Mouse (Mus musculus) liver, embryonic 13.5 days (tissue): ENCODE data around the gene Lrriq1. TPM values are rescaled to one million over a fixed set of nuclear protein-coding genes. Genes with fewer than 3 reads are reported as not detected.

Experiments used
- ATAC-seq: fragments of 200-750 bp; cut with Nextera tagmentation; 2 replicates; pipeline ENCODE4 v1.8.0; 2017; ENCODE audit warnings: low read depth, mild to moderate bottlenecking, moderate number of reproducible peaks, moderate library complexity
- DNase-seq: peaks from one replicate; pipeline ENCODE4 v3.0.0; 2022
- H3K27ac ChIP-seq: fragments of 300-500 bp; sonication (generic); 2 replicates; pipeline ENCODE4 v1.5.1; 2015; ENCODE audit warnings: moderate library complexity, mild to moderate bottlenecking, inconsistent platforms
- H3K27me3 ChIP-seq: fragments of 300-500 bp; sonication (generic); 2 replicates; pipeline ENCODE4 v1.6.1; 2015; ENCODE audit warnings: mild to moderate bottlenecking, inconsistent platforms
- H3K36me3 ChIP-seq: fragments of 300-500 bp; sonication (generic); 2 replicates; pipeline ENCODE4 v1.6.1; 2015; ENCODE audit warnings: mild to moderate bottlenecking, inconsistent platforms
- H3K4me1 ChIP-seq: fragments of 300-500 bp; sonication (generic); replicated peaks from 2 replicates; pipeline ENCODE4 v1.6.1; 2015; ENCODE audit warnings: inconsistent platforms
- H3K4me2 ChIP-seq: fragments of 300-500 bp; sonication (generic); 2 replicates; pipeline ENCODE4 v1.6.1; 2015; ENCODE audit warnings: inconsistent platforms, mild to moderate bottlenecking, moderate library complexity
- H3K4me3 ChIP-seq: fragments of 300-500 bp; sonication (generic); replicated peaks from 2 replicates; pipeline ENCODE4 v1.5.1; 2015; ENCODE audit warnings: mild to moderate bottlenecking, inconsistent platforms
- H3K9ac ChIP-seq: fragments of 300-500 bp; sonication (generic); 2 replicates; pipeline ENCODE4 v1.6.1; 2015; ENCODE audit warnings: mild to moderate bottlenecking, inconsistent platforms
- H3K9me3 ChIP-seq: fragments of 300-500 bp; sonication (generic); replicated peaks from 2 replicates; pipeline ENCODE4 v1.6.1; 2016; ENCODE audit warnings: inconsistent platforms
- whole genome bisulfite sequencing: fragments of 180-500 bp; shearing (Covaris S2); methylation state at CpG from one replicate; pipeline ENCODE4 v1.1.7; 2015; ENCODE audit not compliant: insufficient replicate concordance; 5-methylcytosine and 5-hydroxymethylcytosine counted together
- polyA plus RNA-seq: library from polyadenylated mRNA; unstranded; fragments of >200 nt; fragmentation: Nextera tagmentation; extraction: Ambion mirVana; gene quantifications from 2 replicates; pipeline ENCODE4 v1.2.1, GENCODE M21; 2015

Gene Lrriq1
- polyA plus RNA-seq, 1 experiment from 2014 or later, result not detected

DNA sequence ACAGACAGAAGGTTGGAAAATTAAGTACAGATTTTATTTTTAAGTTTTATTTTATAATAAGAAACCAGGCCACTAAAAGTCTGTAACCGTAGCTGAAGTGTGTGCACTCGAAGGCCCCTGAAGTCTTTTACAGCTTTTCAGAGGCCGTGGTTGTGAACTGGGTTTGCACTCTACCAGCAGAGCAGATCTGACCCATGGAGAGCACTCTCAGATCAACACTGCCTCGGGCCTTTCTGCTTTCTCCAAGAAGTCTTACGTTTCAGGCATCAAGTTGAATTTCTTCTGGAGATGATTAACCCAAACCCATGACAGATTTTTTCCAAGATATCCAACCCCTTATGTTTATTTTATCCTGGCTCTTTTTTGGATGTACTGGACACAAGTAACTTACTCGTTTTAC, 121.5 kb downstream of the Lrriq1 start:
- no peak overlapping the region for H3K9ac ChIP-seq
- H3K36me3 ChIP-seq, result no peaks in the 10 kb centered on the region
- no peaks in the 10 kb centered on the region for H3K9me3 ChIP-seq
- ATAC-seq (no peak), DNase-seq (no peak)
- WGBS, result 63% methylated on average over 6 of the region's 6 CpGs
- no peak overlapping the region for H3K27ac ChIP-seq
- H3K27me3 ChIP-seq, result no peaks in the 10 kb centered on the region
- H3K4me1 ChIP-seq, result no peaks in the 10 kb centered on the region
- H3K4me3 ChIP-seq, result no peak overlapping the region
- H3K4me2 ChIP-seq, result no peak overlapping the region

DNA sequence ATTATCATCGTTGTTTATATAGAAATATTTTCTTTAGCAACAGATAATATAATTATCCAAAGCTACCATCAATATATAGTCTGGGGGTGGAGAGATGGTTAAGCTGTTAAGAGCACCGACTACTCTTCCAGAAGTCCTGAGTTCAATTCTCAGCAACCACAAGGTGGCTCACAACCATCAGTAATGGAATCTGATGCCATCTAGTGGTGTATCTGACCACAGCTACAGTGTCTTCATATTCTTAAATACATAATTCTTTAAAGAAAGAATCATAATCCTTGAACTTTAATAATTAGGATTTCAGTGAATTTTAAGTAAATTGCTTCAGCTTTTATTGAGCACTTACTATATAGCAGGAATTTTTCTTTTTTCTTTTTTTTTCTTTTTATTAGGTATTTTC, 128.0 kb downstream of the Lrriq1 start:
- WGBS, result 69% methylated on average over 2 of the region's 2 CpGs
- Histone ChIP-seq H3K36me3 (no peaks in the 10 kb centered on the region), H3K4me3 (no peak overlapping the region), H3K9ac (no peak overlapping the region), H3K27ac (no peak overlapping the region), H3K4me2 (no peak overlapping the region), H3K4me1 (no peaks in the 10 kb centered on the region), H3K9me3 (no peaks in the 10 kb centered on the region), H3K27me3 (no peaks in the 10 kb centered on the region)
- DNase-seq, result no peak
- ATAC-seq, result no peak

DNA sequence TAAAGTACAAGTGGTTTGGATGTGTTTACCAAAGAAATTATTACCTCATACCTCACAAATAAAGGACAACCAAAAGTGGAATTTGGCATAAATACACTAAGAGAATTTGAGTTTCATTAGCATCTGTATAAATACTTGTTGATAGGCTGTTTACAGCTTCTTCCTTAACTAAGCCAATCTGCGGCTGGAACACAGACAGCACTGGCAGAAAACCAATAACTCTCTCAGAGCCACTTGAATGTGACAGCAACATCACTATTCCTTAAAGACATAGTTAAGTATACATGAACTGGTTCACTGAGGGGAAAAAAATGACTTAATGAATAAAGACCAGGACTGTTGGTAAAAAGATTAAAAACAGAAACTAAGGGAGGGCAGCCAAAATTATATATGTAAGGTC, 150.0 kb downstream of the Lrriq1 start:
- no peak overlapping the region for H3K4me3 ChIP-seq
- H3K27ac ChIP-seq, result no peak overlapping the region
- no peaks in the 10 kb centered on the region for H3K4me1 ChIP-seq
- no peaks in the 10 kb centered on the region for H3K27me3 ChIP-seq
- no peak overlapping the region for H3K4me2 ChIP-seq
- DNase-seq (no peak), ATAC-seq (no peak)
- no peaks in the 10 kb centered on the region for H3K9me3 ChIP-seq
- no peaks in the 10 kb centered on the region for H3K36me3 ChIP-seq
- WGBS, result 62% methylated on average over 1 of the region's 1 CpGs
- no peak overlapping the region for H3K9ac ChIP-seq

- Histone ChIP-seq H3K9me3 (no peaks in the 10 kb centered on the region), H3K27ac (no peak overlapping the region), H3K9ac (no peak overlapping the region), H3K4me1 (no peaks in the 10 kb centered on the region), H3K4me3 (no peak overlapping the region), H3K36me3 (no peaks in the 10 kb centered on the region), H3K4me2 (no peak overlapping the region), H3K27me3 (no peaks in the 10 kb centered on the region)
- ATAC-seq, result no peak
- WGBS, result 77% methylated on average over 2 of the region's 2 CpGs
- no peak for DNase-seq
Observed at GRCm38 (mm10) chr10:103049593-103049992, 186.5 kb downstream of the Lrriq1 start.

DNA sequence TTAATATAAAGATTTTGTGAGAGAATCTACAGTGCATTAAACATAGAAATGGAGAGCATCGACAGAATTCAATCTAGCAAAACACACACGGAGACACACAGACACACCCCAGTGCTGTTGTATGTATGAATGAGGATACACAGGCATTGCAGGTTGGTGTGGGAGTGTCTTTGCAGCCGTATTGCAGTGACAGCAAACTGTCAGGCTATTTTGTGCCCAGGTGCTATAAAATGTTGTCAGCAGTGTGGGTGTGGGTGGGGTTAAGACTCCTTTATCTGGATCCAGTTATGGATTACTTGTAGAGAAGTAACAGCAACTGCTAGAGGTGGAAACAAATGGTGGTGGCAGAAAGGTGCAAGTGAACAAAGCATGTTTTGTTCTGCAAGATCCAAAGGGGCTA, 189.5 kb downstream of the Lrriq1 start:
- Histone ChIP-seq H3K4me2 (no peak overlapping the region), H3K27me3 (no peaks in the 10 kb centered on the region), H3K36me3 (no peaks in the 10 kb centered on the region), H3K27ac (no peak overlapping the region), H3K4me3 (no peak overlapping the region), H3K9ac (no peak overlapping the region), H3K4me1 (no peaks in the 10 kb centered on the region), H3K9me3 (no peaks in the 10 kb centered on the region)
- WGBS, result 65% methylated on average over 3 of the region's 3 CpGs
- DNase-seq (no peak), ATAC-seq (no peak)

GRCm38 (mm10) chr10:103045019-103045418, 191.1 kb downstream of the Lrriq1 start:
- Histone ChIP-seq H3K9me3 (no peaks in the 10 kb centered on the region), H3K4me1 (no peaks in the 10 kb centered on the region), H3K36me3 (no peaks in the 10 kb centered on the region), H3K4me3 (no peak overlapping the region), H3K27ac (no peak overlapping the region), H3K9ac (no peak overlapping the region), H3K4me2 (no peak overlapping the region), H3K27me3 (no peaks in the 10 kb centered on the region)
- no peak for ATAC-seq
- DNase-seq, result no peak
- 34% methylated on average over 2 of the region's 2 CpGs for WGBS

- no peak for ATAC-seq
Observed at GRCm38 (mm10) chr10:103035002-103035640, 201.0 kb downstream of the Lrriq1 start.

DNA sequence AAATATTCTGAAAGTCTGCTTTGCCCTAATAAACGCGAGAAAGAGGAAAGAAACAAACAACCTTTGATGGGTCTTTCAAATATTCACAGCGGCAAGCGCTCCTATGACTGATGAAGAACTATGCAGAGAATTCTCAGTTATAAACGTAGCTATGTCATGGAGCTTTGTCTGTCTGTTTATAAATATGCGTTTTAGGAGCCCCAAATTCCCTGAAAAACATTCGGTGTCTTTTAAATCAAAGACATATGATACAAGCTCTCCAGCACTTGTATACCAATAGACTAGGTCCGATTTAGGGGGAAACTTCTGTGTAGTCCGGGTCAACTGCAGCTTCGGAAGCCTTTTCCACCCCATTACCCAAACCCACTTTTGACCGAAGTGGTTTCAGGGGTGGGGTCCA, 205.2 kb downstream of the Lrriq1 start:
- Histone ChIP-seq H3K27ac (no peak overlapping the region), H3K9me3 (no peaks in the 10 kb centered on the region), H3K36me3 (no peaks in the 10 kb centered on the region), H3K9ac (no peak overlapping the region), H3K27me3 (peaks cover 91% of the 10 kb centered on the region), H3K4me3 (no peak overlapping the region), H3K4me2 (no peak overlapping the region), H3K4me1 (peaks cover 5% of the 10 kb centered on the region)
- DNase-seq (no peak), ATAC-seq (no peak)
- WGBS, result 5% methylated on average over 11 of the region's 11 CpGs

More at GRCm38 (mm10) chr10:103035002-103035640, 201.0 kb downstream of the Lrriq1 start:
- H3K36me3 ChIP-seq, result no peaks in the 10 kb centered on the region
- no peak for DNase-seq
- H3K9ac ChIP-seq, result no peak overlapping the region
- H3K4me2 ChIP-seq, result no peak overlapping the region
- H3K9me3 ChIP-seq, result no peaks in the 10 kb centered on the region
- peaks cover 54% of the 10 kb centered on the region for H3K27me3 ChIP-seq
- H3K4me3 ChIP-seq, result no peak overlapping the region
- H3K4me1 ChIP-seq, result no peaks in the 10 kb centered on the region
- WGBS, result 5% methylated on average over 14 of the region's 14 CpGs
- H3K27ac ChIP-seq, result no peak overlapping the region

- Histone ChIP-seq H3K36me3 (no peaks in the 10 kb centered on the region), H3K4me2 (no peak within 1 kb of the TSS), H3K27me3 (peaks cover 86% of the 10 kb centered on the region), H3K27ac (no peak within 1 kb of the TSS), H3K9ac (no peak within 1 kb of the TSS), H3K4me1 (peaks cover 5% of the 10 kb centered on the region), H3K4me3 (no peak within 1 kb of the TSS), H3K9me3 (no peaks in the 10 kb centered on the region)
- 4% methylated on average over 32 of the region's 32 CpGs for WGBS
- no peak for DNase-seq
- ATAC-seq, result no peak
Observed at GRCm38 (mm10) chr10:103029730-103030490, 206.2 kb downstream of the Lrriq1 start, which contains the start of gene Alx1. TSS of gene Alx1 (minus strand) at chr10:103030215.

DNA sequence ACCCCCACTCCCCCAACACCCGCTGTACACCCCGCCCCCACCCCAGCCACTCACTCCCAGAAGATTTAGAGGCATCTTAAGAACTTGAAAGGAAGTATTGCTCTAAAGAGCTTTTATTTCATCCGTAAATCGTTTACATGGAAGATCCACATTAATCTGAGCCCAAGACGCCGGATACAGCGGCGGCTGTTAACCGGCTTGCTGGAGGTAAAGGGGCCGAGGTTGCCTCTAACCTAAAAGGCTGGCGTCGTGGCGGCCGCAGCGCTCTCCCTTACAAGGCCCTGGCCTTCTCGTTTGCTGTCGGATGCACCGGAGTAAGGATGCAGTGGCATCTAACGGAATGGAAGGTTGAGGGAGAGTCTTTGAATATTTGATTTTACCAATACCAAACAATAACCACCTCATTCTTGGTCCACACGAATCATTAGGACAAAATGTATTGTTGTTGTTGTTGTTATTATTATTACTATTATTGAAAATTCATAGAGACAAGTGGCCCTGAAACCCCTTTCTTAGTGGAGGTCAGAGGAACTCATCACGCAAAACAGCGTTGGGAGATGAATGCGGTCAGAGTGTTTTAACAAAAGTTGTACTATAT, 206.9 kb downstream of the Lrriq1 start:
- ATAC-seq (no peak), DNase-seq (no peak)
- peaks cover 5% of the 10 kb centered on the region for H3K4me1 ChIP-seq
- no peaks in the 10 kb centered on the region for H3K9me3 ChIP-seq
- 4% methylated on average over 23 of the region's 23 CpGs for WGBS
- H3K9ac ChIP-seq, result no peak overlapping the region
- H3K27me3 ChIP-seq, result peaks cover 80% of the 10 kb centered on the region
- H3K4me2 ChIP-seq, result no peak overlapping the region
- no peak overlapping the region for H3K27ac ChIP-seq
- no peaks in the 10 kb centered on the region for H3K36me3 ChIP-seq
- H3K4me3 ChIP-seq, result no peak overlapping the region

DNA sequence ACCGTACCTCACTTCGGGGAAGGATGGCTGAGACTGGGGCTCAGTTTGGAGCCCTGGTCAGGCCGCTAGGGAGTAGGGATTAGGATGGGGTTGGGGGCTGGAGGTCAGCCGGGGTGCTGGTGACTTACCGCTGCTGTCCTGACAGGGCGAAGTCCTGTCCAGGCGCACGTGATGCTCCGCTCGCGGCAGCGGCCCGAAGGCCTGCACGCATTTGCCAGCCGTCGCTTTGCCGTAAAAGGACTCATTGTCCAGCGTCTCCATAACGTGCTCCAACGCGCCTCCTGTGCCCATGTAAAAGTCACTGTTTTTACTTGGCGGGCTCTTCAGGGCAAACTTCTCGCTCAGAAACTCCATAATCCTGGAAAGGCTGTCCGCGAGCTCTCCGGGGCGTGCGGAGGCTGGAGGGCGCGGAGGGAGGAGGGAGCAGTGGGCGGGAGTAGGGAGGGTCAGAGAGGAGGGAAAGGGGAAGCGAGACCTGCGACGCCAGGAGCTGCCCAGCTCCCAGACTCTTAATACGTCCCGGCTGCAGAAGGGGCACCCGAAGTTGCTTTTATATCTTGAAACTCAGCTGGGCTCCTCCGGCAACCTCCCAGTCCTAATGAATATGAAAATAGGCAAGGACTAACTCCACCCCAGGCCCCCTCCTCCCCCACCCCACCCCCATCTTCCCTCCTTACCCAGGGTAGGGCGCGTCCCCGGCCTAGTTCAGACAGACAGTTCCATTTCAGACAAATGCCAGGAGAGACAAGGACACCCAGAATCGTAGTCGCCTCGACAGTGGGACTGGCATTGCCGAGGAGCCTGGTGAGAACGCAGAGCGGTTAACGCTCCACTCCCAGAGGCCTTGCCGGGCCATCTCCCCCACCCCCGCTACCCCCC, 207.6 kb downstream of the Lrriq1 start:
- peak; percentile 54; the same call in 1 of the 2 replicates for ATAC-seq
- Histone ChIP-seq H3K36me3 (no peaks in the 10 kb centered on the region), H3K27ac (no peak overlapping the region), H3K4me2 (peak overlapping the region; percentile 48), H3K9me3 (no peaks in the 10 kb centered on the region), H3K4me3 (peak overlapping the region; percentile 30), H3K9ac (no peak overlapping the region), H3K27me3 (peaks cover 82% of the 10 kb centered on the region), H3K4me1 (peaks cover 5% of the 10 kb centered on the region)
- WGBS, result 3% methylated on average over 49 of the region's 50 CpGs
- no peak for DNase-seq
